Mouse (Mus musculus) testis, adult 2 months (tissue): ENCODE measurements at regions not wholly inside any gene's neighbourhood (a gene's known extent, or its start where the extent isn't known, plus 50 kb on each side); places are given as distances from the start of the nearest gene placed in this dataset.

Experiments
- CTCF ChIP-seq: fragments of 200-500 bp; IDR thresholded peaks from 2 replicates; pipeline ENCODE4 v1.5.1; 2012; ENCODE audit warnings: low read depth, mild to moderate bottlenecking, inconsistent platforms, low read length, moderate library complexity; ENCODE audit not compliant: control insufficient read depth, insufficient read depth, insufficient replicate concordance
- POLR2A ChIP-seq: fragments of 200-500 bp; IDR thresholded peaks from 2 replicates; pipeline ENCODE4 v1.6.1; 2012; ENCODE audit warnings: low read depth, mild to moderate bottlenecking, inconsistent platforms, low read length, moderate library complexity; ENCODE audit not compliant: control insufficient read depth

GRCm38 (mm10) chr15:69551012-69551411, 3050.3 kb upstream of the Lrrc6 start:
- TF ChIP-seq POLR2A: no peak
- no peak for TF ChIP-seq CTCF
